Mouse (Mus musculus) hindbrain, embryonic 13.5 days (tissue): ENCODE measurements around the gene Pou2f1. TPM values are rescaled to one million over a fixed set of nuclear protein-coding genes. Genes with fewer than 3 reads are reported as not detected.

Experiments
- ATAC-seq: fragments of 200-750 bp; cut with Nextera tagmentation; 2 replicates; pipeline ENCODE4 v1.8.0; 2017; ENCODE audit warnings: moderate TSS enrichment; ENCODE audit not compliant: low FRiP score
- H3K27ac ChIP-seq: fragments of 300-500 bp; sonication (generic); 2 replicates; pipeline ENCODE4 v1.5.1; 2015; ENCODE audit warnings: inconsistent platforms, mild to moderate bottlenecking, moderate library complexity
- H3K27me3 ChIP-seq: fragments of 300-500 bp; sonication (generic); 2 replicates; pipeline ENCODE4 v1.6.1; 2015; ENCODE audit warnings: mild to moderate bottlenecking, inconsistent platforms
- H3K36me3 ChIP-seq: fragments of 300-500 bp; sonication (generic); 2 replicates; pipeline ENCODE4 v1.6.1; 2015; ENCODE audit warnings: mild to moderate bottlenecking, inconsistent platforms
- H3K4me1 ChIP-seq: fragments of 300-500 bp; sonication (generic); replicated peaks from 2 replicates; pipeline ENCODE4 v1.6.1; 2015; ENCODE audit warnings: inconsistent platforms
- H3K4me2 ChIP-seq: fragments of 300-500 bp; sonication (generic); 2 replicates; pipeline ENCODE4 v1.6.1; 2015; ENCODE audit warnings: inconsistent platforms, mild to moderate bottlenecking, moderate library complexity
- H3K4me3 ChIP-seq: fragments of 300-500 bp; sonication (generic); 2 replicates; pipeline ENCODE4 v1.5.1; 2015; ENCODE audit warnings: mild to moderate bottlenecking, inconsistent platforms
- H3K9ac ChIP-seq: fragments of 300-500 bp; sonication (generic); 2 replicates; pipeline ENCODE4 v1.6.1; 2015; ENCODE audit warnings: mild to moderate bottlenecking, inconsistent platforms
- H3K9me3 ChIP-seq: fragments of 300-500 bp; sonication (generic); 2 replicates; pipeline ENCODE4 v1.6.1; 2016; ENCODE audit warnings: inconsistent platforms
- WGBS: fragments of 180-500 bp; shearing (Covaris S2); methylation state at CpG from one replicate; pipeline ENCODE4 v1.1.7; 2015; 5-methylcytosine and 5-hydroxymethylcytosine counted together
- polyA plus RNA-seq: library from polyadenylated mRNA; unstranded; fragments of >200 nt; fragmentation: Nextera tagmentation; extraction: Ambion mirVana; gene quantifications from 2 replicates; pipeline ENCODE4 v1.2.1, GENCODE M21; 2015

Pou2f1 gene
- polyA plus RNA-seq, 1 experiment from 2014 or later, result 21.0 TPM

DNA sequence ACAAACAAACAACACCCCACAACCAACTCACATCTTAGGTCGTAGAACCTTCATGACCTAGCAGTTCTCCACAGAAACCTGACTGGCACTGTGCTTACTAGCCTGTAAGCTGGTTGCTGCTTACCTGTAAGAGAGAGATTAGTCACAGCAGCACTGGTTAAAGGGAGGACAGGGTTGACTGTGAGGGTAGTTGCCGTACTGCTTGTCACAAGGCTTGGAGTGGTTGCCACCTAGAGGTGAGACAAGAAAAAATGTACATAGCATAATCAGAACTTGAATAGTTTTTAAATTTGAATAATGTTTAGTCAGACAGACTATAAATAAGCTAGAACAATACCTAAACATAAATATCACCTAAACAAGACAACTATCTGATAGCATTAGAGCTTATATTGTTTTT lies 110.8 kb downstream of the Pou2f1 start:
- Histone ChIP-seq H3K4me3 (no peak overlapping the region), H3K4me2 (no peak overlapping the region), H3K9ac (no peak overlapping the region), H3K4me1 (no peaks in the 10 kb centered on the region), H3K36me3 (peaks cover 68% of the 10 kb centered on the region), H3K27me3 (no peaks in the 10 kb centered on the region), H3K27ac (no peak overlapping the region), H3K9me3 (no peaks in the 10 kb centered on the region)
- 88% methylated on average over 2 of the region's 2 CpGs for WGBS
- ATAC-seq, result no peak

DNA sequence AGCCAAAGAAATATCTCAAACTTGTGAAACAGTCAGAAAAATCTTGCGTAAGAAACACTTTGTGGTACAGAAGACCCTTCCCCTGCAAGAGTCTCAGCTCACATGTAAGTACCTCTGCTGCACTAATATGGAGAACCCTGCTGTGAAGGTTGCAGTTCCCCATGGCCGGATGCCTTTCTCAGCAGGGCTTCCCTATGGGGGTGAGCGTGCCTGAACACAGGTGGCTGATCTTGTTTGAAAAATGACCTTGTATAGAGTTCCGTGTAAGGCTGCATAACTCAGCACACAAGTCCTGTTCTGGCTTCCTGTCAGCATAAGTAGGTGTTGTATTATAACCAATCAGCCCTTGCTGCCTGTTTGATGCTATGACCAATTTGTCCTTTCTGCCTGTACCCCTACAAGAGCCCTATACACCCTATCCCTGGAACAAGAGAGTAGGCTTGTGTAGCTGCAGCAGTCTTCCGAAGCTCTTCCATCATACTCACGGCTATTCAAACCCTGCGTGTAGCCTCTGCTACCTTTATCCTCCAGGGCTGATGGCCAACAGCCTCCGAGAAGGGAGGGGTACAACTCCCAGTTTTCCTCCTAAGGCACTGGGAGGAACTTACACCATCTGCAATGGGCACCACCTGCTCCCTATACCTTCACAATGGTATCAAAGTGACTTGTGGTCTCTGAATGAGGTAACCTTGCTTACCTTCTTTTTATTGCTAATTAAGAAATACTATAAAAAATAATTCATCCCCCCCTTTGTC lies 120.2 kb downstream of the Pou2f1 start:
- no peak for ATAC-seq
- Histone ChIP-seq H3K4me2 (no peak overlapping the region), H3K36me3 (peaks cover 38% of the 10 kb centered on the region), H3K27ac (no peak overlapping the region), H3K4me1 (0 out of 2 replicates have a peak, but pooled peaks cover 3% of the 10 kb centered on the region), H3K9me3 (no peaks in the 10 kb centered on the region), H3K27me3 (no peaks in the 10 kb centered on the region), H3K9ac (no peak overlapping the region), H3K4me3 (no peak overlapping the region)
- WGBS, result 57% methylated on average over 8 of the region's 8 CpGs

DNA sequence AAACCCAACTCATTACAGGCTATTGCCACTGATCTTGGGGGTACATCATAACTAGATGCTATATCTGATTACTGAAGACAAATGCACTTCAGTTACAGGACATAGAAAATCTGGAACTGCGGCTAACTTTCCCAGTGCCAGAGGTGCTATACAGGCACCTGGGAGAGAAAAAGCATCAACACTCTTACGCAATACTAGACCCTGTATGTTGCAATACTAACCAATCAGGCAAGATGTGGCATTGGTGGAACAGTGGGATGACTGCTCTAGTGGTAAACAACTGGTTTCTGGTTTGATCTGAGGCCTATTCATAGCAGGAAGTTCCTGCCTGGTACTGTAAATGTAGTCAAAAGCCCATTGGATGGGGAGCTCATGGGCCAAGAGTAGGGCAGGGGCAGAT lies 123.7 kb downstream of the Pou2f1 start:
- Histone ChIP-seq H3K27me3 (no peaks in the 10 kb centered on the region), H3K4me2 (no peak overlapping the region)
- 98% methylated on average over 2 of the region's 2 CpGs for WGBS

DNA sequence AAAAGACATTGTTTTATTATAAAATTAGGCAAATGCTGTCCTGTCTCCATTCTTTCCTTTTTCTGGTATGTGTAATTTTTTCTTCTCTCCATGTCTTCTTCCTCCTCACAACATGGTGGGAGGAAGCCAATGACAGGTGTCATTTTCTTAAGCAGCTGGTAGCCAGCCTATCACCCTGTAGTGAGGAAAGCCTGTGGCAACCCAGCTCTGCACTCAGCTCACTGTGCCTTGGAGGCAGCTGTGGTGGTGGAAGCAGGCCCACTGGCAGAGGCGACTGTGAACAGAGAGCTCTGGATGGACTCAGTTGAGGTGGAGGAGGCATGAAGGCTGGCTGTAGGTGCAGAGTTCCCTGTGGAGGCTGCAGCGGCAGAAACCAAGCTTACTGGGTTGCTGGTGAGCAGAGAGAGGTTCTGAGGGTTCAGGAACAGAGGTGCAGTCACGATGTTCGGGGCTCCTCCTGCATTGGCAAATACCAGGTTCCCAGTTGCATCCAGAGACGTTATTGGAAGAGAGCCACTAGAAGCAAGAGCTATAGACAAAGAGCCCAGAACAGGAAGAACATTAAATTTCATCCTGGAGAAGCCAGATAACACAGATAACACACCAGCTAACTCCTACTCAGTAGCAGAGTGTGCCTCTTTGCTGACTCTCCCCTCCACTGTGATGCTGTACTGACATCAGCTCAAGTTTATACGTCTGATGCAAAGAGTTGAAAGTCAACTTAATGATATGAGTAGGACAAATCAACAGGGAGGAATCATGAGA lies 126.8 kb downstream of the Pou2f1 start:
- peaks cover 46% of the 10 kb centered on the region for H3K36me3 ChIP-seq
- ATAC-seq, result no peak
- 89% methylated on average over 6 of the region's 6 CpGs for WGBS
- H3K4me2 ChIP-seq, result no peak overlapping the region
- H3K27me3 ChIP-seq, result no peaks in the 10 kb centered on the region
- no peak overlapping the region for H3K4me3 ChIP-seq
- no peak overlapping the region for H3K9ac ChIP-seq
- no peak overlapping the region for H3K27ac ChIP-seq
- H3K4me1 ChIP-seq, result 0 out of 2 replicates have a peak, but pooled peaks cover 7% of the 10 kb centered on the region
- H3K9me3 ChIP-seq, result no peaks in the 10 kb centered on the region

More for the DNA sequence above, 123.7 kb downstream of the Pou2f1 start:
- no peak for ATAC-seq
- H3K27ac ChIP-seq, result no peak overlapping the region
- no peaks in the 10 kb centered on the region for H3K9me3 ChIP-seq
- no peak overlapping the region for H3K9ac ChIP-seq
- H3K4me1 ChIP-seq, result 0 out of 2 replicates have a peak, but pooled peaks cover 6% of the 10 kb centered on the region
- H3K4me3 ChIP-seq, result no peak overlapping the region
- peaks cover 54% of the 10 kb centered on the region for H3K36me3 ChIP-seq

DNA sequence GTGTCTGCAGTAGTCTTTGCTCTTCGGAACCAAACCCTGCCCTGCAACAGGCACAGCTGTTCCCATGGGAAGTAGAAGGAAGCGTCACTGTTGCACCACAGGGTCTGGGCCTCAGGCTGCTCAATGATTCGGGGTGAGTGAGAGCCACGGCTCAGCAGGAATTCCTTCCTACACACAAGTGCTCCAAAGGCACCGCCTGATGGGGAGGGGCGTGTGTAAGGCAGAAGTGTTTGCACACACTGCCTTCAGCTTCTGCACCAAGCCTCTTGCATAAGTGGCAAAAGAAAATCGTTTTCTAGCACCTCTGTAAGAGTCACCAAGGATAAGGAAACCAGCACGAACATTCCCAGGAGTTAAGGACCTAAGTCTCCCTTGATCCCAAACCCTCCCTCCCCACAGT lies 127.8 kb downstream of the Pou2f1 start:
- H3K4me3 ChIP-seq, result no peak overlapping the region
- H3K9ac ChIP-seq, result no peak overlapping the region
- peaks cover 43% of the 10 kb centered on the region for H3K36me3 ChIP-seq
- H3K27me3 ChIP-seq, result no peaks in the 10 kb centered on the region
- ATAC-seq, result no peak
- H3K4me1 ChIP-seq, result 0 out of 2 replicates have a peak, but pooled peaks cover 7% of the 10 kb centered on the region
- H3K4me2 ChIP-seq, result no peak overlapping the region
- no peaks in the 10 kb centered on the region for H3K9me3 ChIP-seq
- H3K27ac ChIP-seq, result no peak overlapping the region
- 47% methylated on average over 8 of the region's 8 CpGs for WGBS

DNA sequence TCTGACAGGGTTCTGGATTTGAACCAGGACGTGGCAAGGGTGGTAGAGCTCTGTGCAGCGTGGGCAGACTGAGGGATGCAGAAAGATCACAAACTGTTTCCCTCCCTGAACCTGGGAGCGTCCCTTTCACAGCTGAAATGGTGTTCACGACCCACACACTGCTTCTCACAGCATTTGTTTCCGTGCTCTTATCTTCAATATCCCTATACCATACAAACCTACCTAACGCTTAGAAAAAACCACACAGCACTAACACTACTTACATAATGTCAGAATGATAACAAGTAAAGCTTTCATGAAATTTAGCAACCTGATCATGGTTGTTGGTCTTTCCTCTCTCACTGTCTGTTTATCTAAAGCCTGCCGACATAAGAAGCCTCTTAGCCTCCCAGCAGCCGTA lies 133.8 kb downstream of the Pou2f1 start:
- WGBS, result 89% methylated on average over 8 of the region's 8 CpGs
- H3K4me2 ChIP-seq, result no peak overlapping the region
- peaks cover 19% of the 10 kb centered on the region for H3K4me1 ChIP-seq
- H3K27me3 ChIP-seq, result no peaks in the 10 kb centered on the region
- H3K9me3 ChIP-seq, result no peaks in the 10 kb centered on the region
- peaks cover 3% of the 10 kb centered on the region for H3K36me3 ChIP-seq
- no peak overlapping the region for H3K4me3 ChIP-seq
- H3K9ac ChIP-seq, result no peak overlapping the region
- no peak for ATAC-seq
- H3K27ac ChIP-seq, result no peak overlapping the region

DNA sequence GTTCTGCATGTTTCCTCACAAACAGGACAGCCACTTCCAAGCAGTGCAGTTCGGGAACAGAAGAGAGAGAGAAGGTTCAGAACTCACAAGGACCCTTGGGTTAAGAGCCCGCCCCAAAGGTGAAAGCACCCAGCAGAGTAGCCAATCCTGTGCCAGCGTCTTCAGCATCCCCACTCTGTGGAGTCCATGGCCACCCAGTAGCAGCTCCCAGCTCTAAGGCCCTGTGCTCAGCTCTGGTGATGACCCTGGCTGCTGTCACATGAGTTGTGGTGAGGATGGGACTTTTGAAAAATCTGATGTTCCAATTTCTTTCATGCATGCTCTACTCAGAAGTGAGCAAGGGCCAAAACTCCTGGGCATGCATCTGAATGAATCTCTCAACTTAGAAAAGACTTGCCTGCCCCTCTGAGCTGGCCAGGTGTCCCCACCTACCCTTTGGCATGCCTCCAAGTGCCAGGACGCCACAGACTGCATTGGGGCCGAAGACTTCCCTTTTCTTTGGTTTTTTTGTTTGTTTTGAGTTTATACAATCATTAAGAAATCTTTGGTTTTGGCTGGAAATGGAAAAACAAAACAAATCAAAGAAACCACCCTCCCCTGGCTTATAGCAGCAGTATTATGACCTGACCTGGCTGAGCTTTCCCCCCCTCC lies 135.7 kb downstream of the Pou2f1 start:
- Histone ChIP-seq H3K4me3 (no peak overlapping the region), H3K36me3 (peaks cover 3% of the 10 kb centered on the region), H3K4me1 (peaks cover 21% of the 10 kb centered on the region), H3K27ac (no peak overlapping the region), H3K27me3 (no peaks in the 10 kb centered on the region), H3K4me2 (no peak overlapping the region), H3K9me3 (no peaks in the 10 kb centered on the region), H3K9ac (no peak overlapping the region)
- 69% methylated on average over 5 of the region's 5 CpGs for WGBS
- no peak for ATAC-seq

DNA sequence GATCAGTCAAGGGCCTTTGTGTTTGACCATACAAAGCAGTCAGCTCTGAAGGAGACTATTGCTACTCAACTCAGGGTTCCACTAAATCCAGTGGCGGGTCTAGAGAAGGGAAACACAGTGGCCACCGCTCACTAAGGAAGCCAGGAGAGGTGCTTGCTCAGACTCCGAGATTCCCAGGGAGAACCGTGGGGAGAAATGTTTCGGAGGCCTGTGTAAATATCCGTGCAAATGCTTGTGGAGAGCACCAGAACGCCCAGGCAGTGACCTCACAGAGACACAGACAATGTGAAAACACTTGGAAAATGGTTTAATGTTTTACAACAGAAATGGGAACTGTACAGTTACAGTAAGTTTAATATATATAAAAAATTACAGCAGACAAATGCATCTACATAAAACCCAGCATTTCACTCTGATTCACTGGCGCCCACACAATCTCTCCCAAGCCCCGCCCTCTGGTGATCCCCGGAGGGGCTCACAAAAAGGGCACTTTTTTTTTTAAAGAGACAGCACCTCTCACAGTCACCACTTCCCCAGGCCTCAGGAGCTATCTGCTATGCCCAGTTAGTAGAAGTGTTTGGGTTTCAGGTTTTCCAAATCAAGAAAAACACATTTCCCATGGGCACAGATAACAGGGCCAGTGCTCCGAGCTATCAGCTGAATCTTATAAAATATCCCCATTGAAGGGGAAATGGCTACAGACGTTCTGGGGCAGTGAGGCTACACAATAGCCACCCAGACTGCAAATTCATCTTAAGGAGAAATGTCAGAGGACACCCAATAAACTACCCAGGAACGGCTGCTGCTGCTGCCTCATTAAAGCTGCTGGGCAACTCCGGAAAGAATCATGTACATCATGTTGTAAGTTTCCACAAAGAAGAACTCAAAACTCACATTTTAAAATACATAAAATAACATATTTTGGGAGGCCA lies 137.3 kb downstream of the Pou2f1 start:
- H3K27ac ChIP-seq, result 0 out of 2 replicates have a peak overlapping the region, but pooled peaks have one; percentile 20
- H3K4me2 ChIP-seq, result no peak overlapping the region
- peaks cover 3% of the 10 kb centered on the region for H3K36me3 ChIP-seq
- H3K4me3 ChIP-seq, result no peak overlapping the region
- no peak overlapping the region for H3K9ac ChIP-seq
- WGBS, result 39% methylated on average over 14 of the region's 14 CpGs
- H3K4me1 ChIP-seq, result peaks cover 21% of the 10 kb centered on the region
- no peaks in the 10 kb centered on the region for H3K9me3 ChIP-seq
- no peak for ATAC-seq
- no peaks in the 10 kb centered on the region for H3K27me3 ChIP-seq

DNA sequence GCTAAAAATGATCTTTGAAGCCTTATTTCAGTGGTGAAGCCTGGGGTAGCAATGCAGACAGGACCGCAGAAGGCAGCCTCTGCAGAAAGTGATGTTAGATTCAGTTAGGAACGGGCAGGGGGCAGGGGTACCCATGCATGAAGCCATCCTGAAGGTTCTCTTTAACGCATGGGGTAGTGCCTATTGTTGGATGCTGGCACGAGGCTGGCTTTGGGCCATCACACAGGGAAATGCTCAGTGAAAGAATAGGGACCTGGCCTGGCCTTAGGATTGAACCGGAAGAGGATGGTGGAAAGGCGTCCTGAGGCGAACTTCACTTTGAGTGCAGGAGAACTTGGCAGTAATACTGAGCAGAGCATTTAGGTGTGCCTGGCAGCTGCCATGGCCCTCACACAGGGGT lies 140.4 kb downstream of the Pou2f1 start:
- no peak overlapping the region for H3K4me3 ChIP-seq
- no peak overlapping the region for H3K9ac ChIP-seq
- no peak overlapping the region for H3K27ac ChIP-seq
- 57% methylated on average over 7 of the region's 7 CpGs for WGBS
- no peak overlapping the region for H3K4me2 ChIP-seq
- no peaks in the 10 kb centered on the region for H3K9me3 ChIP-seq
- H3K27me3 ChIP-seq, result peaks cover 12% of the 10 kb centered on the region; the same call in 1 of the 2 replicates
- ATAC-seq, result no peak
- no peaks in the 10 kb centered on the region for H3K36me3 ChIP-seq
- H3K4me1 ChIP-seq, result peaks cover 21% of the 10 kb centered on the region

DNA sequence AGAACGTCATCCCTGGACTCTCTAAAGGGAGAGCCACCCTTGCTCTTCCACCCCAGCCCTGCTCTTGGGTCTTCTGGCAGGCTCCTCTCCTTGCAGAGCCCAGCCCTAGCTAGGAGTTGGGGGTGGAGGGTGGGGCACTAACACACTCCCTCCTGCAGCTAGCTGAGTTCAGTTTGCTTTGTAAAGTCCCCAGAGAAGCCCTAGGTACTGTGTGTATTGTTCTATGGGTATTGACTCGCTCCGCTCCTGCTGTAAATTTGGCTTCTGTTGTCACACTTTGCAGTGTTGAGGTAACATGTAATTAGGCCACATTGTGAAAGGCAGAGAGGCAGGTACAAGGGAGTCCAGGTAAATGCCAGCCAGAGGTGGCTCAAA lies 141.3 kb downstream of the Pou2f1 start:
- Histone ChIP-seq H3K27me3 (peaks cover 20% of the 10 kb centered on the region), H3K4me3 (no peak overlapping the region), H3K9me3 (no peaks in the 10 kb centered on the region), H3K9ac (no peak overlapping the region), H3K4me1 (peaks cover 21% of the 10 kb centered on the region), H3K4me2 (no peak overlapping the region), H3K36me3 (no peaks in the 10 kb centered on the region), H3K27ac (0 out of 2 replicates have a peak overlapping the region, but pooled peaks have one; percentile 15)
- 71% methylated on average over 3 of the region's 3 CpGs for WGBS
- ATAC-seq, result 0 out of 2 replicates have a peak, but pooled peaks have one; percentile 25

DNA sequence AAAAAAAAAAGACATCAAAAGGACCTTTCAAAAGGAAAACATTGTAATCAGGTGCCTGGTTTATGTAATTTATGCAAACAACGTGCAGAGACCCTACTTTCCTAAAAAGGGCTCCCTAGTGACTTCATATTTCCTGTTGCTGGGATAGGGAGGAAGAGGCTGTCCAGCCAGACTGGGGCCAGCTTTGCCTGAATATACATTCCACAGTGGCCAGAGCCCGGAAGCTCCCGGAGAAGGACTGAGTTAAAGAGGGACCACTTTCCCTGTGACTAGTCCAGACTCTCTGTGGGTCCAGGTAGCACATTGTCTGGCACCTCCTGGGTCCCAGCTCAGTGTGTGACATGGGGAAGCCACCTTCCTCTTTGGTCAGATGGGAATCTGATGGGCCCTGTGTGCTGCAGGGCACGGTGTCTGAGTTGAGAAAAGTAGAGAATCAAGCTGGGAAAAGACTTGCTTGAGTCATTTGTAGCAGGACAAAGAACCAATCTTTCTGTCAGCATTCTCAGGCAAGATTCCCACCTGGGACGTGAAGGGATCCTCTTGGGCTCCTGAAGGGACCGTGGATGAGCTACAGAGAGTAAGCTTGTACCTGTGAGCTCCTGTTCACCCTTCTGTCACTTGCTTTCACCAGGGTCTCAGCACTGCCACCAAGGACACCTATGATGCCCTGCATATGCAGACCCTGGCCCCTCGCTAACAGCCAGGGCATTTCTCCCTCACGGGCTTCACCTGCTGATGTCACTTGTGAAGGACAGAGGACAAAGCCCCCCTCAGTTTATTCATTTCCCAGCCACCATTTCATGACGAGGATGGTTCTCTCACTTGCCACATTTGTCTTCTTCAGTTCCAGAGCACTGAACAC lies 141.9 kb downstream of the Pou2f1 start:
- Histone ChIP-seq H3K4me1 (peaks cover 18% of the 10 kb centered on the region), H3K27me3 (peaks cover 26% of the 10 kb centered on the region), H3K9me3 (no peaks in the 10 kb centered on the region), H3K4me2 (no peak overlapping the region), H3K36me3 (no peaks in the 10 kb centered on the region), H3K27ac (peak overlapping the region; percentile 41; the same call in 1 of the 2 replicates), H3K4me3 (no peak overlapping the region), H3K9ac (no peak overlapping the region)
- ATAC-seq, result no peak
- 73% methylated on average over 9 of the region's 9 CpGs for WGBS
